Mouse (Mus musculus): ENCODE data around the gene Map4k1. TPM values are rescaled to one million over a fixed set of nuclear protein-coding genes. Genes with fewer than 3 reads are reported as not detected.

The Map4k1 gene
- 10.6 and 10.8 TPM in 2 replicates for polyA plus RNA-seq (2015; fragmentation: Nextera tagmentation; extraction: Ambion mirVana)

- peaks cover 22% of the 10 kb centered on the region for H3K36me3 ChIP-seq
- peak within 1 kb of the TSS; percentile 60 for H3K9ac ChIP-seq
- peaks cover 15% of the 10 kb centered on the region for H3K4me1 ChIP-seq (replicated peaks)
- peak within 1 kb of the TSS; percentile 67 for H3K4me3 ChIP-seq
- peak; percentile 97 for ATAC-seq (ENCODE audit: low FRiP score, low read depth)
- WGBS = under 1% methylated on average over 36 of the region's 36 CpGs
- no peaks in the 10 kb centered on the region for H3K9me3 ChIP-seq
- no peaks in the 10 kb centered on the region for H3K27me3 ChIP-seq
- peak within 1 kb of the TSS; percentile 79 for H3K27ac ChIP-seq (replicated peaks)
- peak within 1 kb of the TSS; percentile 89 for H3K4me2 ChIP-seq
Measured at GRCm38 (mm10) chr7:28981651-28982273, at the start of gene Map4k1, which contains the start of gene Eif3k. Map4k1 (plus strand) TSS chr7:28982050. Eif3k (minus strand) TSS chr7:28981864.

- Histone ChIP-seq H3K4me1 (replicated peaks) (peaks cover 6% of the 10 kb centered on the region; the same call in 1 of the 2 replicates), H3K9me3 (no peaks in the 10 kb centered on the region), H3K9ac (no peak overlapping the region), H3K4me3 (no peak overlapping the region), H3K36me3 (no peaks in the 10 kb centered on the region), H3K27ac (replicated peaks) (no peak overlapping the region), H3K4me2 (no peak overlapping the region), H3K27me3 (no peaks in the 10 kb centered on the region)
- ATAC-seq (ENCODE audit: low FRiP score, low read depth) = no peak
- WGBS = 90% methylated on average over 6 of the region's 6 CpGs
Measured at GRCm38 (mm10) chr7:28932421-28933041, 49.3 kb upstream of the Map4k1 start.

DNA sequence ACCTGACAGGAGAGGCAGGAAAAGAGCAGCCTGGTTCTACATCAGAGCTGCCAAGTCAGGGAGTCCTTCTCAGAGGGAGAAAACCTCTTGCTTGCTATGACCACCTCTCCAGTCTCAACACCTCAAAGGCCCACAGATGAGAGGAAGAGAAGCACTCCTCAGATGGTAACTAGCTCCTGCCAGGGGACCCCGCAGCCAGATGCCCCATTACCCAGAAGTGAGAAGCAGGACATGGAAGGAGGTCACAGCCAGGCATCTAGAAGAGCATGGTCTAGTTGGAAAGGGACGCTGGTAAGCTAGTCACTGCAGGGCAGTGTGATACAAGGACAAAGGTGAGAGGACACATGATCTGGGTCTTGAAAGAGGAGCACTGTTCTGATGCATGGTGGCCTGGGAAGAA, 48.0 kb upstream of the Map4k1 start:
- H3K27me3 ChIP-seq = no peaks in the 10 kb centered on the region
- H3K36me3 ChIP-seq = no peaks in the 10 kb centered on the region
- no peaks in the 10 kb centered on the region for H3K9me3 ChIP-seq
- WGBS = 86% methylated on average over 2 of the region's 2 CpGs
- no peak overlapping the region for H3K27ac ChIP-seq (replicated peaks)
- no peak overlapping the region for H3K4me2 ChIP-seq
- no peak for ATAC-seq (ENCODE audit: low FRiP score, low read depth)
- H3K9ac ChIP-seq = no peak overlapping the region
- peaks cover 10% of the 10 kb centered on the region; the same call in 1 of the 2 replicates for H3K4me1 ChIP-seq (replicated peaks)
- no peak overlapping the region for H3K4me3 ChIP-seq

- no peak overlapping the region for H3K4me3 ChIP-seq
- H3K27me3 ChIP-seq = no peaks in the 10 kb centered on the region
- H3K9me3 ChIP-seq = no peaks in the 10 kb centered on the region
- peaks cover 20% of the 10 kb centered on the region for H3K4me1 ChIP-seq (replicated peaks)
- H3K36me3 ChIP-seq = no peaks in the 10 kb centered on the region
- 62% methylated on average over 4 of the region's 4 CpGs for WGBS
- H3K27ac ChIP-seq (replicated peaks) = 0 out of 2 replicates have a peak overlapping the region, but pooled peaks have one; percentile 8
- no peak overlapping the region for H3K9ac ChIP-seq
- H3K4me2 ChIP-seq = no peak overlapping the region
- ATAC-seq (ENCODE audit: low FRiP score, low read depth) = no peak
Measured at GRCm38 (mm10) chr7:28936787-28937186, 45.1 kb upstream of the Map4k1 start.

DNA sequence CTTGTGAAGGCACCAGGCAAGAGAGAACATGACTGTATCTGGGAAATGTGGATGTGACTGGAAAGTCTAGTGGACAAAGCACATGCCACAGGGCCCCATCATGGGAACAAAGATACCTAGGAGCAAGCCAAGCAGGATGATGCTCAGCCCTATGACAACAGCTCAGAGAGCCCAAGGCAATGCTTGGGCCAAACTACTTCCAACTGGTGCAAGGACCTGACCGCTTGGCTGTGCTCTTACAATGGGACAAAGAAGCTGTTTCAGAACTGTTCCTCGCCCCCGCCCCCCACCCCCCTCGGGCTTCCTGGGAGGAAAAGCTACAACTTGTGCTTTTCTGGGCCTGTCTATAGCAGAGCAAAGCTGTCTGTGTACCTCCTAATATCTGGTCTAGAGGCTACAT, 43.2 kb upstream of the Map4k1 start:
- 0 out of 2 replicates have a peak, but pooled peaks have one; percentile 46 for ATAC-seq (ENCODE audit: low FRiP score, low read depth)
- Histone ChIP-seq H3K27ac (replicated peaks) (0 out of 2 replicates have a peak overlapping the region, but pooled peaks have one; percentile 27), H3K9ac (no peak overlapping the region), H3K4me3 (no peak overlapping the region), H3K4me2 (no peak overlapping the region), H3K9me3 (no peaks in the 10 kb centered on the region), H3K36me3 (no peaks in the 10 kb centered on the region), H3K4me1 (replicated peaks) (peaks cover 14% of the 10 kb centered on the region), H3K27me3 (no peaks in the 10 kb centered on the region)
- 57% methylated on average over 4 of the region's 4 CpGs for WGBS

GRCm38 (mm10) chr7:28939418-28940183, 42.2 kb upstream of the Map4k1 start:
- Histone ChIP-seq H3K27me3 (no peaks in the 10 kb centered on the region), H3K4me2 (no peak overlapping the region), H3K9ac (no peak overlapping the region), H3K4me1 (replicated peaks) (peaks cover 14% of the 10 kb centered on the region), H3K4me3 (no peak overlapping the region), H3K9me3 (no peaks in the 10 kb centered on the region), H3K36me3 (no peaks in the 10 kb centered on the region), H3K27ac (replicated peaks) (no peak overlapping the region)
- no peak for ATAC-seq (ENCODE audit: low FRiP score, low read depth)
- 92% methylated on average over 7 of the region's 7 CpGs for WGBS

- Histone ChIP-seq H3K4me3 (no peak overlapping the region), H3K27ac (replicated peaks) (peak overlapping the region; percentile 58), H3K36me3 (no peaks in the 10 kb centered on the region), H3K9me3 (no peaks in the 10 kb centered on the region), H3K4me1 (replicated peaks) (peaks cover 27% of the 10 kb centered on the region), H3K27me3 (no peaks in the 10 kb centered on the region), H3K9ac (no peak overlapping the region), H3K4me2 (no peak overlapping the region)
- ATAC-seq (ENCODE audit: low FRiP score, low read depth) = no peak
- WGBS = 81% methylated on average over 4 of the region's 4 CpGs
Measured at GRCm38 (mm10) chr7:28941129-28941528, 40.7 kb upstream of the Map4k1 start.

- Histone ChIP-seq H3K4me2 (no peak overlapping the region), H3K4me1 (replicated peaks) (peaks cover 27% of the 10 kb centered on the region), H3K36me3 (no peaks in the 10 kb centered on the region), H3K27me3 (no peaks in the 10 kb centered on the region), H3K9ac (no peak overlapping the region), H3K27ac (replicated peaks) (peak overlapping the region; percentile 58), H3K4me3 (no peak overlapping the region), H3K9me3 (no peaks in the 10 kb centered on the region)
- 81% methylated on average over 4 of the region's 4 CpGs for WGBS
- ATAC-seq (ENCODE audit: low FRiP score, low read depth) = no peak
Measured at GRCm38 (mm10) chr7:28941542-28941941, 40.3 kb upstream of the Map4k1 start.

DNA sequence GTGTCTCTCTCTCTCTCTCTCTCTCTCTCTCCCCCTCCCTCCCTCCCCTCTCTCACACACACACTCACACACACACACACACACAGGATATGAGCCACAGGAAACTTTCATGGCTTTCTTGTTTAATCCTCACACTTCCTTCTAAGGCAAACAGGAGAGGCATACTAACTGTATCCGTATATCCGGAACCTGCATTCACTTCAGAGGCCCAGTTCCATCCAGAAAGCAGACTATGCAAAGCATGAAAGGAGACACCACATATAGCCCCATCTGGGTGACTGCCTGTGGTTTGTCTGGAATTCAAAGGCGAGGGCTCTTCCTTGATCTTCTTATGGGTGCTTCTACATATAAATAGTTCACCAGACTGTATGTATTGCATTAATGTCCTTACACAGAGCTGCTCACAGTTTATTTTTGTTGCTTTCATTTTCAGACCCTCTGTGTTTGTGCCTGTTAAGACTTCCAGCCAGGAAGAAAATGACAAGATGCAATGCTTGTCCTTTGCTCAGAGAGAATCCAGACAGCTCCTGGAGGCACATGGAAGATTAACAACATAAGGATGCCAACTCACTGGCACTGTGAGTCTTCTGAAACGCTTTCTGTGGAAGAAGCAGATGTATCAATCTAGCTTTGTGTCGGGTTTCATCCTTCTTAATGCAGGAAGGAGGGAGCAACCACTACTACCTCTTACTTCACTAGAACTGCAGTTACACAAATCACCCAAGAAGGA, 38.2 kb upstream of the Map4k1 start:
- 84% methylated on average over 5 of the region's 5 CpGs for WGBS

GRCm38 (mm10) chr7:28944756-28945415, 37.0 kb upstream of the Map4k1 start:
- H3K9ac ChIP-seq = no peak overlapping the region
- H3K27ac ChIP-seq (replicated peaks) = peak overlapping the region; percentile 33; the same call in 1 of the 2 replicates
- no peak overlapping the region for H3K4me3 ChIP-seq
- no peaks in the 10 kb centered on the region for H3K9me3 ChIP-seq
- peaks cover 21% of the 10 kb centered on the region for H3K4me1 ChIP-seq (replicated peaks)
- H3K4me2 ChIP-seq = no peak overlapping the region
- ATAC-seq (ENCODE audit: low FRiP score, low read depth) = peak; percentile 12; the same call in 1 of the 2 replicates
- no peaks in the 10 kb centered on the region for H3K27me3 ChIP-seq
- 61% methylated on average over 6 of the region's 6 CpGs for WGBS
- no peaks in the 10 kb centered on the region for H3K36me3 ChIP-seq

More for the DNA sequence above, 38.2 kb upstream of the Map4k1 start:
- H3K4me2 ChIP-seq = no peak overlapping the region
- H3K4me1 ChIP-seq (replicated peaks) = peaks cover 25% of the 10 kb centered on the region
- H3K9me3 ChIP-seq = no peaks in the 10 kb centered on the region
- H3K27ac ChIP-seq (replicated peaks) = peak overlapping the region; percentile 6; the same call in 1 of the 2 replicates
- H3K36me3 ChIP-seq = no peaks in the 10 kb centered on the region
- no peak overlapping the region for H3K9ac ChIP-seq
- no peaks in the 10 kb centered on the region for H3K27me3 ChIP-seq
- no peak for ATAC-seq (ENCODE audit: low FRiP score, low read depth)
- no peak overlapping the region for H3K4me3 ChIP-seq
